Mouse (Mus musculus): Measurements from ENCODE around the gene Prkn.

- no peak for TF ChIP-seq CTCF (IDR thresholded peaks at IDR 0.05; ENCODE audit: low read depth, low read length)
- TF ChIP-seq TAL1 (conservative IDR thresholded peaks at IDR 0.05; ENCODE audit: low read depth, low read length) = no peak
- TF ChIP-seq GATA1 (IDR thresholded peaks at IDR 0.05; ENCODE audit: borderline replicate concordance, low read length) = no peak
- TF ChIP-seq POLR2AphosphoS5 (IDR thresholded peaks at IDR 0.05; ENCODE audit: insufficient replicate concordance, low read depth, low read length) = no peak
- no peak for TF ChIP-seq GATA2 (IDR thresholded peaks at IDR 0.05; ENCODE audit: borderline replicate concordance, low read depth, low read length)
These were observed 1133.0 kb downstream of the Prkn start for GRCm38 (mm10) chr17:11972969-11973787.

Data from G1E (cell line).